Mouse (Mus musculus) heart, adult 2 months (tissue): ENCODE data around the gene Wdr81. TPM values are rescaled to one million over a fixed set of nuclear protein-coding genes. Genes with fewer than 3 reads are reported as not detected.
A peak's percentile ranks its signal among the peaks of the same experiment; 100 is the strongest.

Source experiments
- DNase-seq, 2 experiments: peaks; one replicate each; pipeline ENCODE4 v3.0.0; 2021
- H3K27ac ChIP-seq: fragments of 200-600 bp; 2 replicates; pipeline ENCODE4 v1.8.1; 2022
- H3K27me3 ChIP-seq: fragments of 200-500 bp; 2 replicates; pipeline ENCODE4 v1.6.1; 2012; ENCODE audit warnings: mild to moderate bottlenecking, low read length, inconsistent platforms, mixed read lengths; ENCODE audit not compliant: control insufficient read depth, insufficient read depth
- H3K36me3 ChIP-seq: fragments of 200-500 bp; 2 replicates; pipeline ENCODE4 v1.6.1; 2012; ENCODE audit warnings: low read length, inconsistent platforms; ENCODE audit not compliant: control insufficient read depth, insufficient read depth
- H3K4me1 ChIP-seq: fragments of 200-500 bp; 2 replicates; pipeline ENCODE4 v1.6.1; 2011; ENCODE audit warnings: low read length; ENCODE audit not compliant: control insufficient read depth, insufficient read depth
- H3K4me3 ChIP-seq: fragments of 200-600 bp; 2 replicates; pipeline ENCODE4 v1.8.1; 2022
- H3K79me2 ChIP-seq: fragments of 200-500 bp; replicated peaks from 2 replicates; pipeline ENCODE4 v1.6.1; 2012; ENCODE audit warnings: mild to moderate bottlenecking, inconsistent platforms, low read length, moderate library complexity, mixed read lengths; ENCODE audit not compliant: control insufficient read depth, insufficient read depth
- H3K9ac ChIP-seq: fragments of 200-500 bp; 2 replicates; pipeline ENCODE4 v1.6.1; 2012; ENCODE audit warnings: low read depth, mild to moderate bottlenecking, control low read depth, inconsistent platforms, low read length, mixed read lengths
- CTCF ChIP-seq: fragments of 200-600 bp; IDR thresholded peaks from 2 replicates; pipeline ENCODE4 v1.8.1; 2022; ENCODE audit warnings: antibody characterized with exemption, mild to moderate bottlenecking, moderate library complexity
- EP300 ChIP-seq: fragments of 200-500 bp; IDR thresholded peaks from 2 replicates; pipeline ENCODE4 v1.6.1; 2011; ENCODE audit warnings: low read depth, low read length, control low read depth; ENCODE audit not compliant: insufficient read depth
- POLR2A ChIP-seq: fragments of 200-500 bp; IDR thresholded peaks from 2 replicates; pipeline ENCODE4 v1.6.1; 2011; ENCODE audit warnings: mild to moderate bottlenecking, low read depth, low read length, control low read depth; ENCODE audit not compliant: insufficient read depth
- WGBS: fragments of 180-500 bp; shearing (Covaris S2); methylation state at CpG from one replicate; pipeline ENCODE4 v1.1.7; 2018; 5-methylcytosine and 5-hydroxymethylcytosine counted together
- intact Hi-C: fragments of 180-260 bp; cut with DNase I; formaldehyde crosslinking; loops from one replicate; pipeline ENCODE4 v1.15.1; 2025
- polyA plus RNA-seq: library from polyadenylated mRNA; depleted of rRNA; stranded (reverse); fragments of >200 nt; gene quantifications from 2 replicates; pipeline ENCODE4 v1.2.3, GENCODE M21; 2012
- total RNA-seq, 2 experiments: library from RNA; stranded (reverse); gene quantifications; 2 replicates each; pipeline ENCODE4 v1.2.3; 2021

The Wdr81 gene
- total and polyA plus RNA-seq, 3 experiments: 7.0 to 9.6 (median 8.3) TPM

DNA sequence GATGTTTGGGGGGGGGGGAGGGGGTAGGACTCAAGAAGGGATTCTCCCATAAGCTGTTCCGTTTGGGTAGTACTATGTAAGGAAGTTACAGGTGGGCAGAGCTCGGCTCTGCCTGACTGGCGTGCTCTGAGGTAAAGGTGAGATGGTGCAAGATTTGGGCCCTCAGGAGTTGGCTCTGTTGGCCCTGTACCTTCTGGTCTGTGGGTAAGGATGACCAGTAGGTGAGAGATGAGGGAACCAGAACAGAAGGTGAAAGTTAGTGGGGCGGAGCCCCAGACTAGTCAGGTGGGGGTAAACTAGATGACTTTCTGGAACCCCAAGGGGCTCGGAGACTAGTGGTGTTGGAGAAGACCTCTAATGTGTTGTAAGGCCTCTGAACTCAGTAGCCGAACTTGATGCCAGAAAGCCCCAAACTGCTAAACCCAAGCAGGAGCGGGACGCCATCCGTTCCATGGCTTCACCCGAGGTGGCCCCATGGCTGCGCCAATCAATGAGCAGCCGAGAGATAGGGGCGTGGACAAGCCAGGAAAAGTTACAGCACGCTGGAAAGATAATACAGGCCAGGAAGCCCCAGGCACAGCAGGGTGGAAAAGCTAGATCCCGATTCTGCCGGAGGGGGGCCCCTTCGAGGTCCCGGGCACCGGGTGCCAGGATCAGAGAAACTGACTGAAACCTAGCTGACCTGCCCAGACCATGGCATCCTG is 13.1 kb upstream of the Wdr81 start:
- peak; percentile 33 for TF ChIP-seq CTCF
- TF ChIP-seq EP300: no peak
- no peaks in the 10 kb centered on the region for H3K79me2 ChIP-seq
- 8% methylated on average over 19 of the region's 19 CpGs for WGBS
- peaks cover 6% of the 10 kb centered on the region for H3K4me1 ChIP-seq
- peak; percentile 74 to 81 for DNase-seq
- H3K27ac ChIP-seq: peak overlapping the region; percentile 69
- peak overlapping the region; percentile 53 for H3K4me3 ChIP-seq
- peak overlapping the region; percentile 59 for H3K9ac ChIP-seq
- intact Hi-C loops: loop anchor here (2.0 kb wide), 1 partner anchor 17 kb away; no protein-coding TSS in a partner anchor
- H3K27me3 ChIP-seq: no peaks in the 10 kb centered on the region
- peaks cover 20% of the 10 kb centered on the region for H3K36me3 ChIP-seq

DNA sequence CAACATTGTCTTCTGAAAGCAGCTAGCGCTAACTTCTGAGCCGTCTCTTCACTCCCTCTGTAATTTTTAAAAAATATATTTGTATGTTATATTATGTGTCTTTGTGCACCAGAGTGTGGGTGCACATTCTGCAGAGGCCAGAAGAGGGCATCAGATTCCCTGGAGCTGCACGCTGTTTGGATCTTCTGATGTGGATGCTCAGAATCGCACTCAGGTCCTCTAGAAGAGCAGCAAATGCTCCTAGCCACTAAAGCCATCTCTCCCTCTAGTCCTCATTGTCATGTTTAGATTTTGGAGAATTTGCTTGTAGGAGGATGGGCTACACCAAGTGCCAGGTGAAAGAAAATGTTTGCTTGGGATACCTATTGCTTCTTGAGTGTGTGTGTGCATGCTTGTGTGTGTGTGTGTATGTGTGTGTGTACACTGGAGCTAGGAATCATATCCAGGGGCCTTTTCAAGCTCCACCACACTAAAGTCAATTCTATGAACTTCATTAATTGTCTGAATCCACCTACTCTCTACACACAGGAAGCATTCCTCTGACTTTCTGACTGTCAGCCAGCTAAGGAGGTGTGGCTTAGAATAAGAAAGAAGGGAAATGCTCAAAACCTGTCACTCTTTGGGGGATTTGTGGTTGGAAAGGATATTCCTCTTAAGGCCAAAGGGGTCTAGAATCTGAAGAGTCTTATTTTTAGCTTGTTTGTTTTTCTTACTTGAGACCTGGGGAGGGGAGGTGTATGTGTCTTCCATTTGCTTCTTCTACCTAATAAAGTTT is 12.4 kb upstream of the Wdr81 start:
- Histone ChIP-seq H3K27me3 (no peaks in the 10 kb centered on the region), H3K27ac (no peak overlapping the region; the same call in 1 of the 2 replicates), H3K4me1 (peaks cover 6% of the 10 kb centered on the region), H3K4me3 (no peak overlapping the region), H3K9ac (no peak overlapping the region), H3K79me2 (no peaks in the 10 kb centered on the region), H3K36me3 (peaks cover 20% of the 10 kb centered on the region)
- DNase-seq: peak in 1 of 2 experiments; percentile 24
- intact Hi-C loops: no loop called here
- WGBS: 96% methylated on average over 4 of the region's 4 CpGs
- TF ChIP-seq CTCF (peak; percentile 53), EP300 (no peak), POLR2A (peak; percentile 38; the same call in 1 of the 2 replicates)

DNA sequence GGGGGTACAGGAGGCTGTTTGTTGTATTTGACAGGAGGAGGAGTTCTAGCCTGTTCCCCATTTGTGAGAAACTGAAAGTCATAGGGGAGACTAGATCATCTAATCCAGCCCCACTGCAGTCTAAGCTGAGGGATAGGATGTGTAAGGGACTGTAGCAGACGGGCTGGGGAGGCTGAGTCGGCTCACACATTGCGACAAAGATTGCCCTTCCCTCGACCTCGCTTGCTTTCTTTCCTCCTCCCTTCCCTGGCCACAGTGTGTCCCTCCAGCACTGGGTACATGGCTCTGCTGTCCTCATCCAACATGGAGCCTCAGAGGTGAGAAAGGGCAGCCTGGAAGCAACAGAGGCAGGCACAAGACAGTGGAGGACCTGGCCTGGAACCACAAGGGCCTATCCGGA is 10.5 kb upstream of the Wdr81 start:
- Histone ChIP-seq H3K27me3 (no peaks in the 10 kb centered on the region), H3K27ac (no peak overlapping the region), H3K79me2 (no peaks in the 10 kb centered on the region), H3K36me3 (peaks cover 20% of the 10 kb centered on the region), H3K4me3 (no peak overlapping the region), H3K4me1 (peaks cover 7% of the 10 kb centered on the region), H3K9ac (no peak overlapping the region)
- WGBS: 73% methylated on average over 6 of the region's 6 CpGs
- intact Hi-C loops: no loop called here
- TF ChIP-seq EP300: no peak
- no peak for TF ChIP-seq POLR2A
- TF ChIP-seq CTCF: no peak
- DNase-seq: peak in 1 of 2 experiments; percentile 16

DNA sequence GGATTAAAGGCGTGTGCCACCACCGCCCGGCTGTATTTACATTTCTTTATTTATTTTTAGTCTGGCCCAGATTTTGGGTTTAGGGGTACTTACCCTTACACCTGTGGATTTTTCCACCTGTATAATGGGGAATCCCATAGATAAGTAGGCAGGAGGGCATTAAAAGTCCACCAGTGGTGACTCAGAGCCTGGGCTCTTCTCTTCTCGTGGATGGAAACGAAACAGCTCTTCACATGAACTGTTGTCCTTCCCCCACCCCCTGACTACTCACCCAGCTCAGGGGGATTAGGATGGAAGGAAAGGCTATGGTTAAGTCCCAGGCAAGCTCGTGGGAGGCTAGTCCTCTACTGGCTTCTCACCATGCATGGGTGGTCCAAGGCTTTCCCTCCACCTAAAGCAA is 9.9 kb upstream of the Wdr81 start:
- H3K27me3 ChIP-seq: no peaks in the 10 kb centered on the region
- 76% methylated on average over 6 of the region's 6 CpGs for WGBS
- H3K79me2 ChIP-seq: no peaks in the 10 kb centered on the region
- intact Hi-C loops: loop anchor here (5.0 kb wide), 2 partner anchors 108 to 632 kb away; partner anchors contain the start of gene Mnt
- peaks cover 13% of the 10 kb centered on the region for H3K4me1 ChIP-seq
- H3K4me3 ChIP-seq: no peak overlapping the region
- DNase-seq: no peak
- H3K36me3 ChIP-seq: peaks cover 25% of the 10 kb centered on the region
- TF ChIP-seq POLR2A (no peak), EP300 (no peak), CTCF (no peak)
- H3K9ac ChIP-seq: no peak overlapping the region
- no peak overlapping the region for H3K27ac ChIP-seq

DNA sequence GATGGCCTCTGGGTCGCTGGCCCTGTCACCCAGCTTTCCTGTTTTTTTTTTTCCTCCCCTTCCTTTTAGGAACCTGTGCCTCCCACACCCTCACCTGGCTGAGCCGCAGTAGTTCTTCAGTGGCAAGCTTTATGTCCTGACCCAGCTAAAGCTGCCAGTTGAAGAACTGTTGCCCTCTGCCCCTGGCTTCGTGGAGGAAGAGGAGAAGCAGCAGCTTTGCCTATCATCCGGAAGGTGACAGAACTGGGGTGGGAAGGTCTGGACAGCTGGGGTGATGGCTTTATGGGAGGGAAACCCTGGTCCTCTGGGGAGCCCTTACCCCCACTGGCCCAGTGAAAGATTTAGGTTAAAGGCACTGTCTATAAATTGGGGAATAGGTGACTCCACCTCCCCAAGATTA is 9.1 kb upstream of the Wdr81 start:
- DNase-seq: peak in 1 of 2 experiments; percentile 24
- Histone ChIP-seq H3K4me1 (peaks cover 20% of the 10 kb centered on the region), H3K4me3 (peak overlapping the region; percentile 33), H3K27ac (peak overlapping the region; percentile 97), H3K36me3 (peaks cover 28% of the 10 kb centered on the region), H3K9ac (peak overlapping the region; percentile 10; the same call in 1 of the 2 replicates), H3K27me3 (no peaks in the 10 kb centered on the region), H3K79me2 (no peaks in the 10 kb centered on the region)
- 48% methylated on average over 4 of the region's 4 CpGs for WGBS
- intact Hi-C loops: loop anchor here (5.0 kb wide), 2 partner anchors 109 to 631 kb away; partner anchors contain the start of gene Mnt
- no peak for TF ChIP-seq CTCF

DNA sequence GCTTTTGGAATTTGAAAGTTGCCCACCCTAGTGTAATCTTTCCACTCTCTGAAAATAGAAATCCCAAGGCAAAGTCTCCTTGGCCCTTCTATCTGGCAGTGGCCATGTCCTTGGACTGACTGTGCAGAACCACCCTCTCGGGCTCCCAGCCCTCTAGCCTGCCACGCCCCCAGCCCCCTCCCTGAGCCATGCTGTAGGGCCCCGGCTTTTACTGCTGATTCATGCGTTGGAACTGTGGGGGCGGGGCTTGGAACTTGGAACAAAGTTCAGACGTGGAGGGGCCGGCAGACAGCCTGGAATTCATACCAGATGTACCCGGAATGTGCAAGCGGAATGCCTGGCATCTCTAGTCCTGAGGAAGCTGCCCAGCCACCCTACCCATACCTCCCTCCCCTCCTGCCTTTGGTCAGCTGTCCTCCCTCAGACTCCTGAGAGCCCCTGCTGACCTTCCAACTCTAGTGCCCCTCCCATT is 8.4 kb upstream of the Wdr81 start:
- TF ChIP-seq EP300 (peak; percentile 93), POLR2A (peak; percentile 63), CTCF (no peak)

More for the DNA sequence above, 8.4 kb upstream of the Wdr81 start:
- Histone ChIP-seq H3K79me2 (no peaks in the 10 kb centered on the region), H3K27ac (peak overlapping the region; percentile 97), H3K9ac (no peak overlapping the region; the same call in 1 of the 2 replicates), H3K4me3 (peak overlapping the region; percentile 84), H3K4me1 (peaks cover 22% of the 10 kb centered on the region), H3K36me3 (peaks cover 28% of the 10 kb centered on the region), H3K27me3 (no peaks in the 10 kb centered on the region)
- 3% methylated on average over 9 of the region's 9 CpGs for WGBS
- intact Hi-C loops: loop anchor here (5.0 kb wide), 2 partner anchors 109 to 631 kb away; partner anchors contain the start of gene Mnt
- DNase-seq: peak; percentile 89 to 93
